Mouse (Mus musculus) embryo, embryonic 10.5 days (tissue): ENCODE measurements around the gene Slc28a2.
"Not testable (repeated sequence)": the region's sequence is repeated elsewhere in the genome, so short reads cannot be mapped to it uniquely, and the experiment has no call there.

ENCODE experiments used
- DNase-seq: peaks from one replicate; pipeline ENCODE4 v3.0.0-alpha.2; 2015; ENCODE audit warnings: low spot score

The Slc28a2 gene

DNA sequence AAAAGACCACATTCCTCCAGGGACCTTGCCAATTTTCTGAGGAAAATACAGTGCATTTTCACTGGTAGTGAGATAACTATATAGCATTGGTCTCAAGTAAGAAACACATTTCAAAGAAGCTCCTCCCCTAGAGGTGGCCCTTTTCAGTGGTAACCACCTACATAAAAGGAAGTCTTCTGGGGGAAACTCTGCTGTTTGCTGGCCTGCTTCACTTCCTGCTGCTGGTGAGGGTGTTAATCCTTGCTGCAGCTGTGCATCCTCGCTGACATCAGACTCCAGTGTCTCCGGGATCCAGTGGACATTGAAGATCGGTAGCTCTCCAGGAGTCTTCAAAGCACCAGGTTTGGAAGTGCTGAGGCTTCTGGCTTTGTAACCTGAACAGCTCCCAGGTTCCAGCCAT is at the start of gene Slc28a2:
Gene Slc28a2, plus strand, starts transcription at position 278 of the 400 bp plus-strand sequence.
- DNase-seq: not testable (repeated sequence)

- DNase-seq: peak; percentile 98
Measured at GRCm38 (mm10) chr2:122377215-122377674, 49.0 kb upstream of the Slc28a2 start.

GRCm38 (mm10) chr2:122377751-122378246 is 48.5 kb upstream of the Slc28a2 start:
- DNase-seq: peak; percentile 93

DNA sequence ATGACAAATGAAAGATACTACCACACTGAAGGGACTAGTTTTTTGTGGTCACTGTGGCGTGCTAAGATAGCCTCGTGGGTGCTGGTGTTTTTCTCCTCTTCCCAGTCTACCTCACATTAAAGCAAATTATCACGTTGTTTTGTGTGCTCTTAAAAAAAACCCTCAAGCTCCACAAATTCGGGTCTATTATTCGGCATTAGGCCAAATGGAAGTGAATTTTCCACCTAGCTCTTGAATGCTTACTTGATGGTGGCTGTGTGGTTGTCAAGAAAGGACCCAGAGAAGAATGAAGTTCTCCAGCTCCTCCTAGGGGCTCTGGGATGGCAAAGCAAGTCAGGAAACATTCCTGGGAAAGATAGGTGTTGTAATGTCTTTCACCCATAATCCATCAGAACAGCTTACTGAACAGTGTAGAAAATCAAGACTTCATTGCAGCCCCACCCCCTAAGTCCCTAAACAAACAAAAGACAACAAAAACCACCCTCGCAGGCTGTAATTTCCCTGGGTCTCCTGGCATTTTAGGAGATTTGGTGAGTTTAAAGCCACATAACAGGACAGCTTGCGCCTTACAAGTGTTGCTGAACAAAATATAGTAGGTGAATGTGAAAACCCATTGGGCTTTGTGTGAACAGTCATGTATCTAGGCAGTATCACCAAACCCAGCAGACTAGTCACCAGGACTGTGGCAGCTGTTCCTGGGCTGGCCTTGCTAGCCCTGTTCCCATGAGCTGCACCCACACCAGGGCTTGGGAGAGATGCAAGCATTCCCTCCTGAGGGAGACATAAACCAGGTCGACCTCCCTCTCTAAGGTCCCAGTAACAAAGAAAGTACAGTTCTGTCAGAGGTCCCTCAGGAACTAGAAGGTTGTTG is 47.6 kb upstream of the Slc28a2 start:
- peak; percentile 85 for DNase-seq

GRCm38 (mm10) chr2:122379292-122379650 is 47.0 kb upstream of the Slc28a2 start:
- no peak for DNase-seq

DNA sequence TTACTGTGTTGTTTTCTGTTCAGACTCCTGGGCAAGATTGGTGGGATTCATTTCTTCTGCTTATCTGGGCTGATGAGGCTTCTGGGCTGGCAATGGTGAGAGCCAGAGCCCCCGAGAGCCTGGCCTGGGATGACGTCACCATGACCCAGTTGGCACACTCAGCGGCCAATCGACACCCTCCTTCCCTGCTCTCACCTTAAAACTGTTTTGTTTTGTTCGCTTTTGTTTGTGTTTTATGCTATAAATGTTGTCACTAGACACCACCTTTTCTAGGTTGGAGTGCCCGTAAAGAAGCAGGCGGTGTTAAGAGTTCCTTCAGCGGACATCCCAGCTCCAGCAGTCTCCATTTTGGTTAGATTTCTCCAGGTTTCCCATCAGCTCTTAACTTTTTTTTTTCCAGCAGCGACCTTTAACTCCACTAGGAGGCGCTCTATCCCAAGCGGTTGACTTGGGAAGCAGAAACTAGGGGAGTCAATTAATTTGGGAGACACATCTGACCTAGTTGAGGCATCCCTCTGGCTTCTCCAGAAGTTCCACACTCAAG is 45.4 kb upstream of the Slc28a2 start:
- peak; percentile 87 for DNase-seq

DNA sequence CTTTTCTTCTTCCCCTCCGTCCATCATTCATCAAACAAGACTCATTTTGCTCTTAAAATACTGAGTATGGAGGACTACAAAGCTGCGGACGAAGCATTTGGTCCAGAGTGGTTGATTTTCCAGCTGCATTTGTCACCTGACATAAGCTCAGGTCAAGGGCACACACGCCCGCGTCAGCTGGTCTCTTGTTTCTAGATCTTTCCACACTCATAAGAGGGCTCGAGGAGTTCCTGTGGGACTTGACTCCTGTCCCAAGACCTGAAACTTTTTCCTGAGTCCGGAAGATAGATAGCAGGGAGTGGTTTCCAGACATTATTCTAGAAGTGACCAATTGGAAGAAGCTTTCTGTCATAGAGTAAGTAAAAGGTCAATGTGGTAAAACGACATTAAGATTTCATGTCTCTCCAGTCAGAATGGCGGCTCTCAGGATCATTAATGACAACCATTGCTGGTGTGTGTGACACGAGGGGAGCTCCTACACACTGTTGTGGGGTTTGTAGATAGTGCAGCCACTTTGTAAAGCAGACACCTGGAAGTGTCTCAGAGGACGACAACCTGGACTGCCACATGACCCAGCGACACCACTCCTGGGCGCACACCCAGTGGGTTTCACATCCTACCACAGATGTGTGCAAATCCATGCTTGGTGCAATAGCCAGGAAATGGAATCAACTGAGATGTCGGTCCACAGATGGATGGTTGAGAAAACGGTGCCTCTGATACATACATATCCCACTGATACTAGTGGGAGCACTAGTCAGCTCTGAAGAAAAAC is 44.8 kb upstream of the Slc28a2 start:
- no peak for DNase-seq

DNA sequence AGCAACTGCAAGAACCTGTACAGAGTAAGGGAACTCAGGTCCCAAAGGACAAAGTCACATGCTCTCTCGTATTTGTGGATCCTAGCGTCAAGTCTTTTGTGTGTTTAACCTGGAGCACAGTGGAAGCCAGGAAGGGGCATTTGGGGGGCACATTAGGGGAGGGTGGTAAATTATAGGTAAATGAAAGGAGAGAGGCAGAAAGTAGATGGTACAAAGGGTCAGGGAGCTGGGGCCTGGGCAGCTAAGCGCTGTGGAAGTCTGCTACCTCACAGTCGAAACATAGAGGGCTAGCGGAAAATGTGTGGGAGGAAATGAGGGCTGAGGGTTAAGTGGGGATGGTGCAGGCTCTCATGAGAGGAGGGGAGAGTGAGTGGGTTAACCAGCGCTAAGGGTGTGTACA is 44.2 kb upstream of the Slc28a2 start:
- no peak for DNase-seq

GRCm38 (mm10) chr2:122385095-122385494 is 41.2 kb upstream of the Slc28a2 start:
- no peak for DNase-seq

DNA sequence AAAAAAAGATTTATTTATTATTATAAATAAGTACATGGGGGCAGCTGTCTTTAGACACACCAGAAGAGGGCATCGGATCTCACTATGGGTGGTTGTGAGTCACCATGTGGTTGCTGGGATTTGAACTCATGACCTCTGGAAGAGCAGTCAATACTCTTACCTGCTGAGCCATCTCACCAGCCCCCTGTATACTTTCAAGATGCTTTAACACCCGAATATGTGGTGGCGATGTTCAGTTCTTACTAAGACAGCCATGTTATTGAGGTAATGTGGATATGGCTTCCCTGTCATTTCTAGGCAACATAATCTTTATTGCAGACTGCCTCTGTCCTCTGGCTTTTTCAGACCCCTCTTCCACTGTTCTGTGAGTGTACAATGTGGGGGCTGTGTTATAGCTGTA is 39.1 kb upstream of the Slc28a2 start:
- not testable (repeated sequence) for DNase-seq

DNA sequence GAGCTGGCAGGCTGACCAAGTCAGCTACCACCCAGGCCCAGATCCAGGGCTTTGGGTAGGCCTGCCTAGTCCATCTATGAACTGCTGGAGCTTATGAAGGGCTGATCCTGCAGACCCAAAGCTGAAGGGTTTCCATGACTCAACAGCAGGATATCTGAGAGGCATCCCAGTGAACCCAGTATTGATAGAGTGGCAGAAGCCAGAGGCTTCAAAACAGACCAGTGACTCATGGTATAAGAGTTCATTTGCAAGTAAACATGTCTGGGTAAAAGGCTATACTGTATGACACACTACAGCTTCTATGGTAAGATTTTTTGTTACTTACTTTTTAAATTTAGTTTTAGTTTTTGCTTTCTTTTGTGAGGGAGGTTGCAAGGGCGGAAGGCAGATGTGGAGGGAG is 30.1 kb upstream of the Slc28a2 start:
- DNase-seq: no peak

DNA sequence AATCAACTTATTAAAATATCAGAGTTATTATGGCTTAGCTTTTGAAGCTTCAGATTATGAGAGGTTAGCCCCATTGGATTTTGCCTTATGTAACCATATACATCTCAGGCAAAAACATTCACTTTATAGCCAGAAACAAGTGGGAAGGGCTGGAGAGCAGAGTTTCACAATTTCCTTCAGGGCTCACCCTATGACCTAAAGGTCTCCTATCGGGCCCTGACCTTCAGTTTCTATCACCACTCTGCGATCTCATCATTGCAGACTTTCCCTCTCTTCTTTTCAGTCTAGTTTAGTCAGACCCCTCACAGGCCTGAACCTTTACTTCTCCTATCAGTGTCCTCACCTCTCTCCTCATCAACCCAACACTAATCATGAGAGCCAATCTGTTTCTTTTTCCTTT is 18.7 kb upstream of the Slc28a2 start:
- DNase-seq: no peak

GRCm38 (mm10) chr2:122408928-122409327 is 17.3 kb upstream of the Slc28a2 start:
- DNase-seq: no peak

GRCm38 (mm10) chr2:122426645-122427044 is 368 bp downstream of the Slc28a2 start:
- DNase-seq: not testable (repeated sequence)

DNA sequence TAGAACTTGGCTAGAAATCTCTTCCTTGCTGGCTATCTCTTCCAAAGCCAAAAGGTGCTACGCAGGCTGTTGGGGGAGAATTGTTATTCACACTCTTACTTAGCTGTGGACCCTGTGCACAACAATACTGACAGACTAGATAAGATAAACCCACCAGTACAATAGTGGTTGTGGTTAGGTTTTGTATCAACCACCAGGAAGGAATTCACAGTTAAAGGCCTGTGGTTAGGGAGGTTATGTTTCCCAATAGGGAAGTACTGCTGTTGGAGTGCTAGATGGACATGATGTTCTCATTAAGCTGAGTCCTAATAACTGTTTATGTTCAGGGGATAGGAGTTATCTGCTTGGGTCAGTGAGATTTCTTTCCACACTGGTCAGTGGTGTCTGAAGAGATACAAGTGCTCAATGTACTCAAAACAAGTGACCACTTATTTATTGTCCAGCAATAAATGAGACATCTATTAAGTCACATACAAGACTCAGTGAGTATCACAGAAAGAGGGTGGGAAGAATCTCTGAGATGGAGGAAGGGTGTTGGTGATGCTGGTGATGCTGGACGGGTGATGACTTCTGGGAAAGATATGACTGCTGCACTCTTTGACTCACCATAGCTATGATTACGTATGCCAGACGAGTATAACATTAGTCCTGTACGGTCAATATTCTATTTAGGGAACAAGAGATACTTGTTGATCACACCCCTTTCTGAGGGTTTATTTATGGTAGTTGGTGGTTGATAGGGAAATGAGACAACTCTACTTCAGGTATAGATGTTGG is 12.6 kb downstream of the Slc28a2 start:
- not testable (repeated sequence) for DNase-seq

DNA sequence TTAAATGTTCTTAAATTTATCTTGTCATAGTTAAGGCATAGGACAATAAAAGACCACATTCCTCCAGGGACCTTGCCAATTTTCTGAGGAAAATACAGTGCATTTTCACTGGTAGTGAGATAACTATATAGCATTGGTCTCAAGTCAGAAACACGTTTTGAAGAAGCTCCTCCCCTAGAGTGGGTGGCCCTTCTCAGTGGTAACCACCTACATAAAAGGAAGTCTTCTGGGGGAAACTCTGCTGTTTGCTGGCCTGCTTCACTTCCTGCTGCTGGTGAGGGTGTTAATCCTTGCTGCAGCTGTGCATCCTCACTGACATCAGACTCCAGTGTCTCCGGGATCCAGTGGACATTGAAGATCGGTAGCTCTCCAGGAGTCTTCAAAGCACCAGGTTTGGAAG is 14.2 kb downstream of the Slc28a2 start:
- DNase-seq: not testable (repeated sequence)

GRCm38 (mm10) chr2:122441000-122441933 is 15.0 kb downstream of the Slc28a2 start:
- no peak for DNase-seq

DNA sequence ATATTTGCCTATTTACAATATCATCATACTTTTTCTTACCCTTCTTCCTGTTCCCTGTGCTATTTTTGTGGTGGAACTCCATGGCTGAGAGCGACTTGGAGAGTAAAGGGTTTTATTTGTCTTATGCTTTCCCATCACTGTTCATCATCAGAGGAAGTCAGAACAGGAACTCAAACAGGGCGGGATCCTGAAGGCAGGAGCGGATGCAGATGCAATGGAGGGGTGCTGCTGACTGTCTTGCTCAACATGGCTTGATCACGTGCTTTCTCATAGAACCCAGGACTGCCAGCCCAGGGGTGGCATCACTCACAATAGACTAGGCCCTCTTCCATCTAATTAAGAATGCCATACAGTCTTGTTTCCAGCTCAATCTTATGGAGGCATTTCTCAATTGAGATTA is 24.1 kb downstream of the Slc28a2 start:
- no peak for DNase-seq

DNA sequence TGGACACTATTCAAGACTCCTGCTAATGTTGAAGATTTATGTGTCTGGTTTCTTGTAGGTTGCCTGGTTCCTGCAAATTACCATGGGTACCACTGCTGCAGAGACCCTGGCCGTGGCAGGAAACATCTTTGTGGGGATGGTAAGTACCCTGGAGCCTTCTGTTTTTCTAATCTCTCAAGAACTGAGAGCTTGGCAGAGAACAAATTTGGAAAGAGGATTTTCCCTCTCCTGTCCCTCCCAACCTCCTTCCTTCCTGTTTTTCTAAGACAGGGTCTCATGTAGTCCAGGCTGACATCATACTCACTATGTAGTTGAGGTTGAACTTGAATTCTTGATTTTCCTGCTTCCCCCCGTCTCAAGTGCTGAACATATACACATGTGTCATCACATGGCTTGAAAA is 26.1 kb downstream of the Slc28a2 start:
- no peak for DNase-seq

DNA sequence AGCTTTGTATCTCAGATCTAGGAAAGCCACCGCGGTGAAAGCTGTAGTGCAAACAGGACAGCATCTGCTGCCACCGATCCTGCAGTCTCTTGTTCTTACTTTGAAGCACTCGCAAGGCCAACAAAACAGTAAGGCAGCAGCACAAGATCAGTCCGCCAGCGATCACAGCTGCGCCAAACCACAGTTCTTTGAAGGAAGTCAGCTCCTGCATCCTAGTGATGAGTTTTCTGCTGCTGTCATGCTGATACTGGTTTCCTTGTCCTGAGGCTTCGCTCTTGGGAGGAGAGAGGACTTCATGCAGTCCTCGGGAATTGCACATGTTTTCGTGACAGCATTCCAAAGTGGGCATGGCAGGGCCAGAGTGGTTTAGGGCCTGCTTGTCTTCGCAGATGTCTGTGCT is 40.6 kb downstream of the Slc28a2 start:
- no peak for DNase-seq
